Mouse (Mus musculus) lung, embryonic 14.5 days (tissue): ENCODE measurements around the gene Klk1. TPM values are rescaled to one million over a fixed set of nuclear protein-coding genes. Genes with fewer than 3 reads are reported as not detected.
"Not testable (repeated sequence)": the region's sequence is repeated elsewhere in the genome, so short reads cannot be mapped to it uniquely, and the experiment has no call there.

ENCODE experiments used
- ATAC-seq: fragments of 200-750 bp; cut with Nextera tagmentation; 2 replicates; pipeline ENCODE4 v1.8.0; 2017; ENCODE audit warnings: mild to moderate bottlenecking, moderate TSS enrichment, moderate library complexity; ENCODE audit not compliant: insufficient read depth
- DNase-seq: peaks from one replicate; pipeline ENCODE4 v3.0.0-alpha.2; 2015
- H3K27ac ChIP-seq: fragments of 300-500 bp; sonication (generic); 2 replicates; pipeline ENCODE4 v1.5.1; 2014; ENCODE audit warnings: low read depth, mild to moderate bottlenecking, moderate library complexity
- H3K27me3 ChIP-seq: fragments of 300-500 bp; sonication (generic); 2 replicates; pipeline ENCODE4 v1.6.1; 2014; ENCODE audit warnings: low read length, control low read depth; ENCODE audit not compliant: insufficient read depth
- H3K36me3 ChIP-seq: fragments of 300-500 bp; sonication (generic); 2 replicates; pipeline ENCODE4 v1.6.1; 2014; ENCODE audit warnings: control low read depth; ENCODE audit not compliant: insufficient read depth
- H3K4me1 ChIP-seq: fragments of 300-500 bp; sonication (generic); 2 replicates; pipeline ENCODE4 v1.6.1; 2014; ENCODE audit warnings: antibody characterized with exemption, control low read depth; ENCODE audit not compliant: insufficient read depth
- H3K4me2 ChIP-seq: fragments of 300-500 bp; sonication (generic); 2 replicates; pipeline ENCODE4 v1.6.1; 2014; ENCODE audit warnings: mild to moderate bottlenecking
- H3K4me3 ChIP-seq: fragments of 300-500 bp; sonication (generic); 2 replicates; pipeline ENCODE4 v1.5.1; 2014; ENCODE audit warnings: low read depth, low read length
- H3K9ac ChIP-seq: fragments of 300-500 bp; sonication (generic); 2 replicates; pipeline ENCODE4 v1.6.1; 2014
- H3K9me3 ChIP-seq: fragments of 300-500 bp; sonication (generic); 2 replicates; pipeline ENCODE4 v1.6.1; 2016; ENCODE audit warnings: low read depth, low read length, control low read depth
- CTCF ChIP-seq: IDR thresholded peaks from 2 replicates; pipeline ENCODE4 v1.5.1; 2016; ENCODE audit warnings: antibody characterized with exemption, low read depth
- WGBS: fragments of 180-500 bp; shearing (Covaris S2); extraction: QIAGEN DNeasy Blood & Tissue Kit; methylation state at CpG from one replicate; pipeline ENCODE4 v1.1.7; 2014; 5-methylcytosine and 5-hydroxymethylcytosine counted together
- polyA plus RNA-seq: library from polyadenylated mRNA; unstranded; fragments of >200 nt; fragmentation: Nextera tagmentation; extraction: Ambion mirVana; gene quantifications from 2 replicates; pipeline ENCODE4 v1.2.1, GENCODE M21; 2014

Klk1 gene
- polyA plus RNA-seq, 1 experiment from 2014 or later = 0.26 TPM

- Histone ChIP-seq H3K9me3 (no peaks in the 10 kb centered on the region), H3K4me1 (peaks cover 6% of the 10 kb centered on the region; the same call in 1 of the 2 replicates), H3K4me2 (no peak overlapping the region), H3K9ac (no peak overlapping the region), H3K36me3 (peaks cover 13% of the 10 kb centered on the region), H3K27me3 (no peaks in the 10 kb centered on the region), H3K4me3 (no peak overlapping the region), H3K27ac (no peak overlapping the region)
- no peak for TF ChIP-seq CTCF
- ATAC-seq = no peak
- WGBS = 61% methylated on average over 1 of the region's 1 CpGs
- no peak for DNase-seq
Measured at GRCm38 (mm10) chr7:44244080-44244479, 18.9 kb downstream of the Klk1 start.

DNA sequence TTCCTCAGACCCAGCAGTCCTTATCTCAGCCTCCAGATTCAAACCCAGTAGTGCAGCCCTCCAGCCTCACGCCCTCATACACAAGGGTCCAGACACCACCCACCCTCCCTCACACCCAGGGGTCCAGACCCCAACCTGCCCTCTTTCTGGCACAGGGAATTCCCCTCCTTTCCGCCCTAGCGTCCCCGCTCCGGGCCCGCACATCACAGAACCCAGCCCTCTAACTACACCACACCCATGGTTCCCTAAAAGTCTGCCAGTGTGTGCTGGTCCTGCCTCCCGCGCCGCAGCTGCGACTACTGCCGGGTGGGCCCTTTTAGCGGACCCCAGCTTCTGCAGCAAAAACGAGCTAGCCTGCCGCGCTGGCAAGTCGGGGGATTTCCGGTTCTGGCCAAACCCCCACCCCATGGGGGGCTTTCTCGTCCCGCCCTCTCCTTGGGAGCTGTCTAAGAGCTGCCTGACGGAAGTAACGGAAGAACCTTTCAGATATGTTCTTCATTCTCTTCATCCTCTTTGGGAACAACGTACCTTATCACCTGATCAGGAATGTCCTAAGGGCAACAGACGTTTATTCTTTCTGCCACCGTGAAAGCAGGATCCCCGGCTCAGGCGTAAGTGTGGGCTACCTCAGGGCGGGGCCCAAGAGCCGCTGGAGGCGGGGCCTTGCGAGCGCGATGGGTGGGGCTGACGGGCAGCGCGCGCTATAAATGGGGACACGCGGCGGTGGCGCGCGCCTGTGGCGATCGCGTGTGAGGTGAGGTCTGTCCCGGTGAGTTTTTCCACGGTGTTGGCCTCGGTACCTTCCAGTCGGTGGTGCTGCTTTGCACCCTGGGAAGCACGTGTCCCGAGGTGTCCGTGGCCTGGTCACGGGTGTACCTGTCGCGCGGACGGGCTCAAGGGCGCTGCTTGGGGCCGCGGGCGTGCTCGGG lies 21.2 kb downstream of the Klk1 start, which contains the start of the genes 1700028J19Rik and 2410002F23Rik:
Gene 1700028J19Rik (minus strand): TSS at position 641 of the 929 bp plus-strand sequence.
Gene 2410002F23Rik (plus strand): TSS at position 668 of the 929 bp plus-strand sequence.
- TF ChIP-seq CTCF = 0 out of 2 replicates have a peak, but pooled peaks have one; percentile 3
- H3K9ac ChIP-seq = peak within 1 kb of the TSS; percentile 93
- peak within 1 kb of the TSS; percentile 71 for H3K4me2 ChIP-seq
- H3K36me3 ChIP-seq = peaks cover 34% of the 10 kb centered on the region
- under 1% methylated on average over 62 of the region's 62 CpGs for WGBS
- DNase-seq (peak; percentile 96), ATAC-seq (peak; percentile 86)
- H3K9me3 ChIP-seq = no peaks in the 10 kb centered on the region
- no peaks in the 10 kb centered on the region for H3K27me3 ChIP-seq
- H3K4me3 ChIP-seq = peak within 1 kb of the TSS; percentile 95
- peaks cover 6% of the 10 kb centered on the region; the same call in 1 of the 2 replicates for H3K4me1 ChIP-seq
- H3K27ac ChIP-seq = peak within 1 kb of the TSS; percentile 95

- DNase-seq (peak; percentile 74), ATAC-seq (peak; percentile 22)
- H3K4me3 ChIP-seq = peak overlapping the region; percentile 95
- H3K27me3 ChIP-seq = no peaks in the 10 kb centered on the region
- H3K36me3 ChIP-seq = peaks cover 34% of the 10 kb centered on the region
- under 1% methylated on average over 23 of the region's 23 CpGs for WGBS
- no peaks in the 10 kb centered on the region for H3K9me3 ChIP-seq
- peak overlapping the region; percentile 95 for H3K27ac ChIP-seq
- peaks cover 6% of the 10 kb centered on the region; the same call in 1 of the 2 replicates for H3K4me1 ChIP-seq
- H3K4me2 ChIP-seq = peak overlapping the region; percentile 71
- TF ChIP-seq CTCF = no peak
- peak overlapping the region; percentile 93 for H3K9ac ChIP-seq
Measured at GRCm38 (mm10) chr7:44246984-44247470, 21.9 kb downstream of the Klk1 start.

DNA sequence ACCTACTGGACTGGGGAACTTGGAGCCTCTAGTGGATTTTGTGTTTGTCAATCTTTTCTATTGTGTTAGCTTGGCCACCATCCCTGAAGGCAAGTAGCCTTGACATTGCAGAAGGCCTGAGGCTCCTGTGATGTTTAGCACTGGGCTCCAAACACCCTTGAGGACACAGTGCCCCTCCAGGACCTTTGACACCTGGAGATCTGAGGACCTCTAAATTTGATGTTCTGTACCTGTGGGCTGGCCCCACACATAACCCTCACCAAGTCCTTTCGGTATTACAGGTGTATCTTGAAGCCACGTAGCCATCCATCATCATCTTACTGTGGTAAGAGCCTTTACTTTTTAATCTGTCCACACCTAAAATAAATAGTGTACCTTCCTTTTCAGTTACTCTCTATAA lies 22.8 kb downstream of the Klk1 start:
- Histone ChIP-seq H3K9ac (peak overlapping the region; percentile 93), H3K4me3 (peak overlapping the region; percentile 95), H3K9me3 (no peaks in the 10 kb centered on the region), H3K27me3 (no peaks in the 10 kb centered on the region), H3K36me3 (peaks cover 44% of the 10 kb centered on the region), H3K4me2 (peak overlapping the region; percentile 71), H3K4me1 (peaks cover 6% of the 10 kb centered on the region; the same call in 1 of the 2 replicates), H3K27ac (no peak overlapping the region)
- ATAC-seq (no peak), DNase-seq (no peak)
- 79% methylated on average over 2 of the region's 2 CpGs for WGBS
- no peak for TF ChIP-seq CTCF

GRCm38 (mm10) chr7:44249248-44249647 lies 24.1 kb downstream of the Klk1 start:
- ATAC-seq (no peak), DNase-seq (no peak)
- Histone ChIP-seq H3K9ac (no peak overlapping the region), H3K9me3 (no peaks in the 10 kb centered on the region), H3K4me2 (no peak overlapping the region), H3K36me3 (peaks cover 55% of the 10 kb centered on the region), H3K27ac (no peak overlapping the region), H3K27me3 (no peaks in the 10 kb centered on the region), H3K4me1 (peaks cover 6% of the 10 kb centered on the region; the same call in 1 of the 2 replicates), H3K4me3 (no peak overlapping the region)
- TF ChIP-seq CTCF = no peak
- WGBS = 88% methylated on average over 4 of the region's 4 CpGs

DNA sequence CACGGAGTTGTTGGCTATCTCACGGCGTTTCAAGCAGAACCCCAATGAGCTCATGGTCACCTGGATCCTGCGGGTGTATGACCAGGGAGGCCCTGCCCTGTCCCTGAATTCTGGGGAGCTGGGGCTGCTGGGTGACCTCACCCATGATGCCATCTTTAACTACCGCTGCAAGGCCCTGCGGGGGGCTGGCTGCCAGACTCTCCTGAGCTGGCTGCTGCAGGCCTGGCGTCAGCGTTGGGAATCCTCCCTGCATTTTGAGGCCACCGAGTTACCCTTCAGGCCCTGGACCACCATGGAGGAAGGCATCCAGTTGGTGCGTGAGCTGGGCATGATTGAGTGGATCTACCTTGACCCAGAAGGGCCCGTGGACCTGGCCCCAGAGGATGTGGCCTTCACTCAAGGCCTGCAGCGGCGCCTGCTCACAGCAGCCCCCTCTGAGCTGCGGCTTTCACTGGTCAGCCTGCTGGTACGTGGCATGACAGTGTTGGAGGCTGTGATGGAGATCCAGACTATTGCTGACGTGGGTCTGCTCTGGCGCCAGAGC lies 25.6 kb downstream of the Klk1 start:
- not testable (repeated sequence) for ATAC-seq, H3K9me3 ChIP-seq, H3K4me3 ChIP-seq, H3K4me2 ChIP-seq, H3K27ac ChIP-seq, H3K27me3 ChIP-seq, H3K4me1 ChIP-seq, DNase-seq, H3K9ac ChIP-seq
- WGBS = 86% methylated on average over 17 of the region's 17 CpGs
- peaks cover 55% of the 10 kb centered on the region for H3K36me3 ChIP-seq
